Mouse (Mus musculus) spleen, embryonic (tissue): ENCODE results near the gene Tjap1.

Experiments
- CTCF ChIA-PET: fragments of 350-600 bp; sonication (Branson Sonifier 250); formaldehyde crosslinking; loops from one replicate; lab custom pipeline; 2022; lab: Charles Lee

The Tjap1 gene

GRCm38 (mm10) chr17:46283911-46284310, 1.1 kb upstream of the Tjap1 start:
- CTCF ChIA-PET: interaction anchor here (1.0 kb wide), 1 partner anchor 911 kb away, joined by 3 read pairs; no protein-coding TSS in a partner anchor

GRCm38 (mm10) chr17:46283140-46283539, 314 bp upstream of the Tjap1 start:
- CTCF ChIA-PET: interaction anchor here (0.6 kb wide), 1 partner anchor 97 kb away, joined by 7 read pairs; no protein-coding TSS in a partner anchor

GRCm38 (mm10) chr17:46278011-46278765, 4.6 kb downstream of the Tjap1 start:
- CTCF ChIA-PET: no interaction called here

- CTCF ChIA-PET: no interaction called here
Measured at GRCm38 (mm10) chr17:46277586-46277985, 5.2 kb downstream of the Tjap1 start.

- CTCF ChIA-PET: no interaction called here
Measured at GRCm38 (mm10) chr17:46275506-46275905, 7.3 kb downstream of the Tjap1 start.

- CTCF ChIA-PET: no interaction called here
Measured at GRCm38 (mm10) chr17:46275034-46275433, 7.8 kb downstream of the Tjap1 start.

GRCm38 (mm10) chr17:46274465-46274864, 8.4 kb downstream of the Tjap1 start:
- CTCF ChIA-PET: no interaction called here

GRCm38 (mm10) chr17:46273803-46274236, 9.0 kb downstream of the Tjap1 start:
- CTCF ChIA-PET: no interaction called here

GRCm38 (mm10) chr17:46272675-46273074, 10.2 kb downstream of the Tjap1 start:
- CTCF ChIA-PET: no interaction called here

GRCm38 (mm10) chr17:46272058-46272457, 10.8 kb downstream of the Tjap1 start:
- CTCF ChIA-PET: no interaction called here

- CTCF ChIA-PET: no interaction called here
Measured at GRCm38 (mm10) chr17:46269771-46270534, 12.9 kb downstream of the Tjap1 start.

- CTCF ChIA-PET: no interaction called here
Measured at GRCm38 (mm10) chr17:46268026-46268720, 14.7 kb downstream of the Tjap1 start.

GRCm38 (mm10) chr17:46267511-46267910, 15.3 kb downstream of the Tjap1 start:
- CTCF ChIA-PET: no interaction called here

- CTCF ChIA-PET: no interaction called here
Measured at GRCm38 (mm10) chr17:46266986-46267385, 15.8 kb downstream of the Tjap1 start.

- CTCF ChIA-PET: interaction anchor here (0.7 to 0.8 kb wide), 2 partner anchors 14 to 588 kb away, joined by 3 read pairs; no protein-coding TSS in a partner anchor
Measured at GRCm38 (mm10) chr17:46265918-46266618, 16.8 kb downstream of the Tjap1 start.

- CTCF ChIA-PET: interaction anchor here (0.7 to 0.8 kb wide), 2 partner anchors 13 to 588 kb away, joined by 3 read pairs; no protein-coding TSS in a partner anchor
Measured at GRCm38 (mm10) chr17:46265502-46265901, 17.3 kb downstream of the Tjap1 start.

GRCm38 (mm10) chr17:46262201-46262694, 20.6 kb downstream of the Tjap1 start:
- CTCF ChIA-PET: no interaction called here

GRCm38 (mm10) chr17:46259675-46260074, 23.2 kb downstream of the Tjap1 start:
- CTCF ChIA-PET: no interaction called here

GRCm38 (mm10) chr17:46258279-46259053, 24.4 kb downstream of the Tjap1 start:
- CTCF ChIA-PET: no interaction called here

- CTCF ChIA-PET: no interaction called here
Measured at GRCm38 (mm10) chr17:46255147-46255546, 27.7 kb downstream of the Tjap1 start.
